Mouse (Mus musculus): ENCODE results near the gene Nr2e3.
"Not testable (repeated sequence)": the region's sequence is repeated elsewhere in the genome, so short reads cannot be mapped to it uniquely, and the experiment has no call there.

Nr2e3 gene

DNA sequence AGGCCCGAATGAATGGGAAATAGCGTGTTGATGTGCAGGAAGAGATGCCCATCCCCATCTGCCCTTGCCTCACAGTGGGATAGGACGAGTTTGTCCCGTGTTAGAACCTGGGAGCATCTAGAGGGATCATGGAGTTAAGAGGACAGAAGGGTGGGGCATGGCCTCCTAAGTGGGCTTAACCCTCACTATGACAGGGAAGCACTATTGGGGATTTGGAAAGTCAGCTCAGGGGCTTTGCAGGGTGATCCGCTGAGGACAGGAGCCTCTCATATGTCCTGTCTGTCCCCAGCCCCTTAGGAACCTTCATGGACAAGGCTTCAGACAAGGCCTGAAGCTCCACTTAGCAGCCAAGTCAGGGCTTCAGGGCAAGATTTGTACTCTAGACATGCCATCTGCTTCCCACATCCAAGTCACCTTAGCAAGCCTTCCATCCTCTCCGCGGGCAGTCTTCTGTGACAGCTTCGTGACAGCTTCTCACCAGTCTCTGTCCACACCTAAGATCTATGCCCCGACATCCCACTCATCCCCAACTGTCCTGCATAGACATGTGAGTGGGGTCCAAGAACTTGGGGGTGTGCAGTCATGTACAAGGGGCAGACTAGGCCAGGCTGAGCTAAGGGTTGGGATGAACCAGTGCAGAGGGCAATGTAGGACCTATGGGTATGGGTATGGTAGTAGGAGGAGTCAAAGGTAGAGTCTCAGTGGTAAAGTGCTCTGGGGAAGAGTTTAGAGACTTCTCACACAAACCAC, 9.3 kb downstream of the Nr2e3 start:
- DNase-seq (ENCODE audit: low read depth, low spot score), result peak; percentile 73

DNA sequence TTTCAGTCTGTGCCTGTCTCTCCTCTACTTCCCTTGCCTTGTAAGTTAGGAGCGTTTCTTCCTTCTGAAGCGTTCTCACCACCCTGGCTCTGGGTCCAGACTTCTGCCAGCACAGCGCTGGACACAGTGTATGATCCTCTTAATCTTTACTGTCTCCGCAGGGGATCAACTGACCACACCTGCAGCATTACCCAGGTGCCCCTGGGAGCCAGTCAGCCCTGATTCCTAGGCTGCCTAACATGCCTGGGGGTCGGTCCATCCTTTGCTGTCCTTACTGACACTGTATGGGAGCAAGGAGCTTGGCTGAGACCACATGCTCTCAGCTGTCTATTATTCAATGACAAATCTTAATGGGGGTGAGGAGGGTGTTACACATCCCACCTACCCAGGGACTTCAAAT, 10.5 kb downstream of the Nr2e3 start:
- DNase-seq (ENCODE audit: low read depth, low spot score), result peak; percentile 75

DNA sequence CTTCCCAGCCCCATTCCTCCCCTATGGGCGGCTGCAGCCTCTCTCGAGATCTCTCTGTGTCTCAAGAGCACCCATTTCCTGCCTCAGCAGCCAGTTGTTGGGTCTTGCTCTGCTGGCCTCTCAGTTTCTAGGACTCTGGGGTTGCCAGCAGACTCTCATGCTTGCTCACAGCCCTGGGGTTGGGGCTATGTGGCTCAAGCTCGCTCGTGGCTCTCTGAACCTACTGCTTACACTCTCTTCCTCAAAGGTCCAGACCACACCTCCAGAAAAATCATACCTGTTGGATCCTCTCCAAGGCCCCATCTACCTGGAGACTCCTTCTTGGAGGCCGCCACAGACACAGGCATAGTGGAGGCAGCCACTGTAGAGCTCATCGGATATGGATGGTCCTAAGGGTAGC, 10.9 kb downstream of the Nr2e3 start:
- DNase-seq (ENCODE audit: low read depth, low spot score), result no peak

DNA sequence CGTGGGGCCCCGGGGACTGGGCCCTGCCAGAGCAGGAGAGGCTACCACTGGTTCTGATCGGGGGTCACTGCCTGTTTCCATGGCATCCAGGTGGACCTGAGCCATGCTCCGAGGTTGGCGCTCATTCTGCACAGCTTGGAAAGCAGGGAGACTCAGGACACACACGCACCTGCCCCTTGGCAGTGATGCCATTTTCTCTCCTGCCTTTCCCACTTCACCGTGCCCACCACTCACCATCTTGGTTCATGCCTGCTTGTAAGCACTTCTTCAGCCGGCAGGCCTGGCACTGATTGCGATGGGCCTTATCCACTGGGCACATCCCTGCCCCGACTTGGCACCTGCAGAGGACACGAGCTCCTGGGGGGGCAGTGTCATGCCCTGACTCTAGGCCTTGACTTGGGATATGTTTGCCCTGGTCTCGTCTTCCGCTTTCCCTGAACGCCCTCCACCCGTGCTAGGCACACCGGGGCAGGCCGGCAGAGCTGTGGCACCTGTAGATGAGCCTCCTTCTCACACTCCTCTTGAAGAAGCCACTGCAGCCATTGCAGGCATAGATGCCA, 11.7 kb downstream of the Nr2e3 start:
- no peak for DNase-seq (ENCODE audit: low read depth, low spot score)

DNA sequence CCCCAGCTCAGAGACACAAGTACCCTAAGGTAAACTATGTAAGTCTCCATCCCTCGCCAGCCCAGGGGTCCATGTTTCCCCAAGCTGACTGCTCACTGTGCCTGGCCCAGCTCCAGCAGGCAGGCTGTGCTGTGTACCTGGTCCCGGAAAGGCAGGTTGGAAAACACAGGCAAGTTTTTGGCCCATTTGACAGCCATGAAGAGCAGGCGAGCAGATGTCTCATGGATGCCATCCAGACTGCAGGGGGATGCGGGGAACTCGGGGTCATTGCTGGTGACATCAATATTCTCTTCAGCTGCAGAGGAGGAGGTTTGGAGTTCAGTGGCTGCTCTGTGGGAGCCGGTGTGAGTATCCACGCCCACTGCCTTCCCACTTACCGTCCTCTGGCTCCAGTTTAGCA, 12.2 kb downstream of the Nr2e3 start:
- DNase-seq (ENCODE audit: low read depth, low spot score), result no peak

DNA sequence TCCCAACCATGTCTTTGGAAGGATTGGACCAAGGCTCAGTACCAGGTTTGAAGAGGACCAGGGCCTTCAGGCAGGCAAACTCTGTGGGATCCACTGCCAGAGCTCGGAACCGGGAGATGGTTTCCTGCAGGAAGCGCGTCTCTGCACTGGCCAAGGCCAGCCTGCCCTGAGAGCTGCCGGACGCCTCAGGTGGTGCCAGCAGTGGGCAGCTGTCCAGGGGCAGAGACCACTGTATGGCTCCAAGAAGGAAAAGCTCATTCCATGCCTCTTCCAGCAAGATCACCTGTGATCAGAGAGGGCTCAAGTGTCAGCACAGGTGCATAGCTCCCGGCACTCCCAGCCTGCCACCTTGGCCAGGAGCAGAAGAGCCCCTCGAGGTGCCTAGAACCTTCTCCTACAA, 13.2 kb downstream of the Nr2e3 start:
- no peak for DNase-seq (ENCODE audit: low read depth, low spot score)

DNA sequence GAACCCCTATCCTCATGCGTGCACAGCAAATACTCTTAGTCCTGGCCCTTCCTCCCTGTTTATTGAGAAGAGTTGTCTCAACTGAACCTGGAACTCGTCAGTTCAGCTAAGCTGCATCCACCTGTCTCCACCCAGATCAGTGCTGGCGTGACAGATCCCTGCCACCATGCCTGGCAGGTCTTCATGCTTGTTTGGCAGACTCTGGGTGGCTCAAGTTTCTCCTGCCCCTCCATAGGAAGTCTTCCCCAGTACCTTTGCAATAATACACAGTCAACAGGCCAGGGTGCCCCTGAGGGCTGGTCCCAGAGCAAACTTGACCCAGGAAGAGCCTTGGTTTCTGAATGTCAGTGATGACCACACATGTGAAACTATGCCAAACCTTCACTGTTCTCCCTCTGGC, 15.2 kb downstream of the Nr2e3 start:
- DNase-seq (ENCODE audit: low read depth, low spot score), result no peak

DNA sequence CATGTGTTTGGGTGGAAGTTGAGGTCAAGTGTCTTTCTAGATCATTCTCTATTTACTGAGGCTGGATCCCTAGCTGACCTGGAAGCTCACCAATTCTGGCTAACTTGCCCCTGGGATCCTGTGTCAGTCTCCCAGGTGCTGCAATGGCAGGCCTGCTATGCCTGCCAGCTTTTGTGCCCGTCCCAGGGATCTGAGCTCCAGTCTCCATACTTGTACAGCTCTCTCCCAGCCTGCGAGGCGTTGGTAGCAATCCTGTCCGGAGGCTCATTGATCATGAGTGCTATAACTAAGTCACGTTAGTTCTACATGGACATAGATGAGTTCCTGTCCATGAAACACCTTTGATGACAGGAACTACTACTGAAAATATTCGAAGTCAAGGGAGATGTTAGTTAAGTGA, 16.6 kb downstream of the Nr2e3 start:
- no peak for DNase-seq (ENCODE audit: low read depth, low spot score)

DNA sequence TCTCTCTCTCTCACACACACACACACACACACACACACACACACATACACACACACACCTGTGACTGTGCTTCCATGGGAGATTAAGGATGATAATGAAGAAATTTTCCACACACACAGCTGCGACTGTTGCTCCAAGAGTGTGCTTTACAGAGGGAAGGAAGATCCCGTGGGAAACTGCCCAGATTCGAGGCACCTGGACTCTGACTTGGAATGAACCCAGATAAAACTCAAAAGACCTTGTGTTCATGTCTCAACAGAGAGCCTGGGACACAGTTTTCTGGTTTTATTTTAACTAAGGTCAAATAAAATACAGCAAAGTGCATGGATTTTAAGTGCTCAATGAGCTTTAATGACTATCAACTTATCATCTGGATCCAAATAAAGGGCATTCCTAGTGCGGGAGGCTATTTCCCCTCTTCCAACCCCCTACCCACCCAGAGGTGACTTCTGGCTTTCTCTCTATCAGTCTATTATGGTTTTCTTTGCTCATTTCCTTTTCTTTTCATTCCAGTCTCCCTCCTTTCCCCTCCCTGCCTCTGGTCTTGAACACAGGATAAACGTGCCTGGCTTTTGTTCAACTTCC, 17.9 kb downstream of the Nr2e3 start:
- no peak for DNase-seq (ENCODE audit: low read depth, low spot score)

DNA sequence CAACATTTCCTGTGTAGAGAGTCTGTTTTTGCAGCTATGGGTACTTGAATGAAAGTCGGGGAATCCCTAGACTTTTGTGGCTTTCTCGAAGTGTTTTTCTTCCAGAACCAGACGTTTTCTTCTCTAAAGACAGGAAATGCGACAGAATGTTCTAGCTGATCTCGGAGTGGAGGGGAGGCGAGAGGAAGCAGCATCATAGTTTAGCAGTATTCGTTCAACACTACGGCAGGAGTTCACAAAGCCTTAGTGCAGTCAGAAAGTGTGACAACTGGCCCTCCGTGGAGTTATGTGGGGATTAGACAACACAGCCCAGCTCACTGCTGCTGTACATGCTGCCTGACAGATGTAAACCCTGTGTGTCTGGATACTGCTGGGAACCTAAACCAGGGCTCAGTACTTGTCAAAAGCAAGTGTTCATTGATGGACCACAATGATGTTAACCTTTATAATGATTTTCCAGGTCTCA, 18.5 kb downstream of the Nr2e3 start:
- no peak for DNase-seq (ENCODE audit: low read depth, low spot score)

DNA sequence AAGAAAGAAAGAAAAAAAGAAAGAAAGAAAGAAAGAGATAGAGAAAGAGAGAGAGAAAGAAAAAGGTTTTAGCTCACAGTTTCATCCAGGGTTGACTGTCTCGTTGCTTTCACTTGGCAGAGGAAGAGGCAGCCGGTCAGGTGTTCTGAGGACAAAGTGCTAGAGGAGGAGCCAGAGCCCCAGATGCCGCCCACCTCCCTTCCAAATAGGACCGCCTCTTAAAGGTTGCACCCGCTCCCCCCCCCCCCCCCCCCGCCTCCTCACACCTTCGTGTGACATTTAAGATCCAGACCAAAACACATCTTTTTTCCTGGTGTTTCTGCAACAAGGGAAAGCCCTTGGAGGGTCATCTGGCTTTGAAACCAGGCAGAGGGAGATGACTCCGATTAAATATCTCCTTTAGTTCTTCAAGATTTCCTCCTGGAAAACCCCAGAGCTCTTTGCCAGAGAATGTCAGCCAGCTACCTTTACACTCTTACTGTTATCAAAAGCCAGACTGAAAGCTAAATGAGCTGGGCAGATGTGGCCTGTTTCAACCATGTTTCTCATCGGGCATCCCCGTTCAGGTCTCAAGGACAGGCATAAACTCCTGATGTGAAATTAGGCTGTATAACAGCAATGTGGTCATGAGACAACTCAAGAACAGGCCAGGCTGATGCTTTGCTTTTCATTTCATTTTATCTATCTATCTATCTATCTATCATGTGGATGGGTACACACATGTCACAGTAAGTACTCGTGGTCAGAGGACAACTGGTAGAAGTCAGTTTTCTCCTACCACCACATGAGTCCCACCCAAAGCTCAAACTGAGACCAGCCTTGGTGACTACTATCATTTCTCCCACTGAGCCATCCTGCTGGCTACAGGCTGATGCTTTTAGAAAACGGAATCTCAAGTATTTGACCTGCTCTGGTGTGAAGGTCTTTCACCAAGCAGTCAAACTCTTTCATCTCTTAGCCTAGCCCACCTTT, 19.3 kb downstream of the Nr2e3 start:
- DNase-seq (ENCODE audit: low read depth, low spot score), result no peak

DNA sequence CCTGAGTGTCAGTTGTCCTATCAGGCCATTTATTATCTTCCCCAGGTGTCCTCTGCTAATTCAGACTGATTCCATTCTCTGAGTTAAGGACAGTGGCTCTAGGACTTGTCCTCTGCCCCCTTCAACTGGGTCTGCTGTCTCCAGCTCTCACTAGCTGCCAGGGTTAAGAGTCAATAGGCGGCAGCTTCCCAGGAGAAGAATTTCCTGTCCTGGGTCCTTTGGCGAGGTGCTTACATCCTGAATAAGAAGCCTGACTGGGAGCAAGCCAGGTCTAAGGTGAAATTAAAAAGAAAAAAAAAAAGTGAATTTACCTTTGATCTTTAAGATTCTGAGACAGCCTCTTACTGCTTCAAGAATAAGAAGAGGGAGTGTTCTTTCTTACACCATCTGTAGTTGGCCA, 20.8 kb downstream of the Nr2e3 start:
- DNase-seq (ENCODE audit: low read depth, low spot score), result no peak

DNA sequence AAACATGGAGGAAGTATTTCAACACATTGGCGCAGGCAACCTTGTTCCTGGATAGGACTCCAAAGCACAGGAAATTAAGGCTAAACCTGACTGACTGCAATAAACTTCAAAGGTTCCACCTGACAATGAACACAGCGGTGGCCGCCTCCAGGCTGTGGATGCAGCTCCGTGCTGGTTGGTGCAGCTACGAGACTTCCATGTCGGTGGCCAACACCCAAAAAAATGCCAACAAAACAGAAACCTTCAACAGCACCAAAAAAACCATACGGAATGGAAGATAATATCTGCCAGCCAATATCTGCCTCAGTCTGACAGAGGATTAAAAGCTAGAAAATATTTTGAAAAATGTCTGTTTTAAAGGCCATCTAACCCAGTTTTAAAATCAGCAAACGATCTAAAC, 21.9 kb downstream of the Nr2e3 start:
- no peak for DNase-seq (ENCODE audit: low read depth, low spot score)

DNA sequence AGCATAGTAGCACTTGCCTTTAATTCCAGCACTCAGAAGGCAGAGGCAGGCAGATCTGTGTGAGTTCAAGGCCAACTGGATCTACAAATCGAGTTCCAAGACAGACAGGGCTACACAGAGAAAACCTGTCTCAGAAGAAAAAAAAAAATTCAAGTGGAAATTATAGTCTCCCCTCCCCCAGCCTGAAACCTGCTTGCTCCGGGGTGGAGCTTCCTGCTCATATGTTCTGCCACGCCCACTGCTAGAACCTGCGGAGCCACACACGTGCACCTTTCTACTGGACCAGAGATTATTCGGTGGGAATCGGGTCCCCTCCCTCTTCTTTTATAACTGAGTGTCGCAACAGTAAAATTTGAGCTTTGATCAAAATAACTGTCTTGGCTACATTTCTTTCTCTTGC, 24.6 kb downstream of the Nr2e3 start:
- not testable (repeated sequence) for DNase-seq (ENCODE audit: low read depth, low spot score)

DNA sequence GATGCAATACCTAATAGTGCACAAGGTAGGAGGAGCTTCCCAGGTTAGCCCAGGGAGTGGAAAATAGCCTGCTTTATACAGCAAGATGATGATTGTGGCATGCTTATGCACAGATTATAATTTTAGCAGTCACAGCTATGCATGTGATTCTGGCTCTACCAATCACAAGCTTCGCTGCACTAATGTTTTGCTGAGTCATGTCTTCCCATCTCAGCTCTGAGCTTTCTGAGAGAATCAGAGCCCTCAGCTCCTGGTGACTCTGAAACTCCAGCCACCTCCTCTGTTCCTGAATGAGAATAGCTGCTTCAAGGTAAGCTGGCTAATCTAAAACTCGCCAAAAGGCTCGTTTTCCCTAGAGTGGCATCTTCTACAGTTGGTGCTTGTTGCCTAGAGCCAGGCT, 30.2 kb downstream of the Nr2e3 start:
- no peak for DNase-seq (ENCODE audit: low read depth, low spot score)

DNA sequence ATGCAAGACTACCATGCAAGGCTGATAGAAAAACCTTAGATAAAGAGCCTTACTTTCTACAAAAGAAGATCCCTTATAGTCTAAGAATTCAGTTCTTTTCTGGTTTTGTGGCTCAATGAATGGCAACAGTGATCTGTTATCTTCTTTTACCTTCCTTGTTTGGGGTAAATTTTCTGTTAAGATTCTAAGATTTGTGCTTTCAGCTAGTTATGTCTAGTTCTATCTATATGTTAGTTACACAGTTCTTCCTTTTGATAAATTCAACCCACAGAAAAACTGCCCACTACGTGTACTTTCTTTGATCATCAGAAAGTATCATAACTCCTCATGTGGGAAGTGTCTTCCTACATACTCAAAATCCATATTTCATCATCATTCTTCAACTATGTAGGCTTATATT, 45.7 kb downstream of the Nr2e3 start:
- DNase-seq (ENCODE audit: low read depth, low spot score), result no peak

DNA sequence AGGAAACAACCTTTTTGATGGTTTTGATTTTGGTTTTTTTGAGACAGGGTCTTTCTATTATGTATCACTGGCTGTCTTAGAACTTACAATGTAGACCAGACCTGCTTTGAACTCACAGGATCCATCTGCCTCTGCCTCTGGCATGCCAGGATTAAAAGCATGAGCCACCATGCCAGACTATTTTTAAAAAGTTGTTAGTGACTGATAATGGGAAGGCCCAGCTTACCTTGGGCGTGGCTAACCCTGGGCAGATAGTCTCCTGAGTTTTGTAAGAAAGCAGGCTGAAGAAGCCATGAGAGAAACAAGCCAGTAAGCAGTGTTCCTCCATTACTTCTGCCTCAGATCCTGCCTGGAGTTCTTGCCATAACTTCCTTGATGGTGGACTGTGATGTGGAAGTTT, 57.1 kb downstream of the Nr2e3 start:
- DNase-seq (ENCODE audit: low read depth, low spot score), result no peak
